ENCODE assay signal across 15 mouse cellular contexts in the genomic region with DNA sequence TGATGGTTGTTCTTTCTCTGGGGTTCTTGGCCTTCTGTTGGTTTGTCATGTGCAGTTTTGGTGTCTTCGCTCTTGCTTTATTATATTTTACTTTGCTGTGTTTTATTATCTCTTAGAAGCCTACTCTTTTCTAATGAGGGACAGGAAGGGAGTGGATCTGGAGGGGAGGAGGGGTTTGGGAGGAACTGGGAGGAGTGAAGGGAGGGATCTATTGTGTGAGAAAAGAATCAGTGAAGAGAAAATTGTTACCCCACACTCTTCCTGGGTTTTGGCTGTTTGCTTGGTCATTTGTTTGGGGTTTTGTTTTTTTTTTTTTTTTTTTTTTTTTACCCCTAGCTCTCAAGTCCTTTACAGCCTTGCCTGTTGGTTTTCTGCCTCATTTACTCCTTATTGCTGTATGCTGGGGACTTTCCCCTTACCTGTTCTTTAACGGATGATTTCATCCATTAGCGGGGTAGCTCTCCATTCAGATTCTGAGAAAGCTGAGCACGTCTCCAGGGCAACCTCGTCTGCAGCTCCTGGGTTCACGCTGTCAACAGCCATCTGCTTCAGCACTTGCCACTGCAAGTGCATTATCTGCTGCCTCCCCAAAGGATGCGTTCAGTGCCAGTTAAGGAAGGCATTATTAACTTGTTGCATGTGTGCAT. TPM values are rescaled to one million over a fixed set of nuclear protein-coding genes. Genes with fewer than 3 reads are reported as not detected.
DNase-seq lines count a peak whose midpoint lies in the region; ATAC-seq lines count a peak whose summit lies in the region.
"Had no signal": no experiment of that assay in that cellular context is flagged by ENCODE, and none has a peak within 500 bp of the region (broad histone marks: within the 10 kb centered on the region; RNA-seq: fewer than 3 reads in every experiment).

No protein-coding gene starts in this region.

- no peak overlapping the region for H3K4me2 ChIP-seq in kidney, embryonic 15.5 days
- peak overlapping the region; percentile 29 for H3K4me2 ChIP-seq in forebrain, embryonic 13.5 days

- peak; percentile 81 for ATAC-seq in kidney, embryonic 15.5 days (replicated peaks; ENCODE audit: low FRiP score)
- ATAC-seq in forebrain, embryonic 13.5 days = peak; percentile 91
- no peak for ATAC-seq in erythroid progenitor cell, adult 5-6 weeks (replicated peaks; ENCODE audit: low FRiP score, poor library complexity, severe bottlenecking)

- no peaks in the 10 kb centered on the region for H3K27me3 ChIP-seq in kidney, embryonic 15.5 days
- no peaks in the 10 kb centered on the region for H3K27me3 ChIP-seq in forebrain, embryonic 13.5 days
- H3K27me3 ChIP-seq in midbrain, embryonic 10.5 days (ENCODE audit: low read depth, poor library complexity, severe bottlenecking) = no peaks in the 10 kb centered on the region
- H3K27me3 ChIP-seq: megakaryocyte, embryonic 14.5 days had no signal

- no peaks in the 10 kb centered on the region for H3K9me3 ChIP-seq in kidney, embryonic 15.5 days (replicated peaks)
- no peaks in the 10 kb centered on the region for H3K9me3 ChIP-seq in forebrain, embryonic 13.5 days (replicated peaks)
- H3K9me3 ChIP-seq in midbrain, embryonic 10.5 days (replicated peaks) = no peaks in the 10 kb centered on the region
- H3K9me3 ChIP-seq: megakaryocyte, embryonic 14.5 days had no signal

- peaks cover 12% of the 10 kb centered on the region for H3K4me1 ChIP-seq in kidney, embryonic 15.5 days
- H3K4me1 ChIP-seq in forebrain, embryonic 13.5 days = peaks cover 22% of the 10 kb centered on the region
- peaks cover 18% of the 10 kb centered on the region for H3K4me1 ChIP-seq in midbrain, embryonic 10.5 days

- no peak overlapping the region for H3K4me3 ChIP-seq in kidney, embryonic 15.5 days (replicated peaks)
- H3K4me3 ChIP-seq in forebrain, embryonic 13.5 days = no peak overlapping the region
- H3K4me3 ChIP-seq in midbrain, embryonic 10.5 days = no peak overlapping the region
- H3K4me3 ChIP-seq: heart, adult 2 months; megakaryocyte, embryonic 14.5 days had no signal

- no peaks in the 10 kb centered on the region for H3K36me3 ChIP-seq in kidney, embryonic 15.5 days
- H3K36me3 ChIP-seq in forebrain, embryonic 13.5 days (ENCODE audit: poor library complexity, severe bottlenecking) = no peaks in the 10 kb centered on the region
- no peaks in the 10 kb centered on the region for H3K36me3 ChIP-seq in midbrain, embryonic 10.5 days

- WGBS in kidney, embryonic 15.5 days = 27% methylated on average over 7 of the region's 7 CpGs
- 12% methylated on average over 7 of the region's 7 CpGs for WGBS in forebrain, embryonic 13.5 days
- 20% methylated on average over 7 of the region's 7 CpGs for WGBS in midbrain, embryonic 10.5 days

- no peak for DNase-seq in kidney, postnatal 10 days
- peak; percentile 37 for DNase-seq in midbrain, embryonic 10.5 days (ENCODE audit: low spot score)
- DNase-seq in retina, embryonic 14.5 days (ENCODE audit: low spot score) = peak; percentile 58
- no peak for DNase-seq in thymus, postnatal 0 days (ENCODE audit: low spot score)
- DNase-seq in layer of hippocampus, postnatal 25 days (ENCODE audit: extremely low spot score in 1 of 2, low spot score in 1 of 2) = no peak
- DNase-seq: adrenal gland, postnatal 10 days; B cell, adult 2 months; cerebellum, adult 9-10 months; heart, adult 2 months; thymus, postnatal 36 days had no signal

- H3K27ac ChIP-seq in kidney, embryonic 15.5 days = no peak overlapping the region
- peak overlapping the region; percentile 60 for H3K27ac ChIP-seq in forebrain, embryonic 13.5 days
- H3K27ac ChIP-seq in midbrain, embryonic 10.5 days (replicated peaks) = no peak overlapping the region
- H3K27ac ChIP-seq: heart, adult 2 months; liver, embryonic 14.5 days had no signal

- H3K9ac ChIP-seq in kidney, embryonic 15.5 days = no peak overlapping the region
- H3K9ac ChIP-seq in forebrain, embryonic 13.5 days = no peak overlapping the region
- H3K9ac ChIP-seq: liver, embryonic 14.5 days had no signal

RNA-seq across cellular contexts. Expression of a gene that starts 49.1 kb away (rescaled TPM):
- 12.6 and 12.9 TPM in 2 replicates for polyA plus RNA-seq in kidney, embryonic 15.5 days (2015; fragmentation: Nextera tagmentation; extraction: Ambion mirVana)
- polyA plus RNA-seq in forebrain, embryonic 13.5 days (2015; fragmentation: Nextera tagmentation; extraction: Ambion mirVana) = 9.8 and 10.4 TPM in 2 replicates
- 12.9 TPM in 2 replicates for polyA plus RNA-seq in midbrain, embryonic 10.5 days (2016; fragmentation: Nextera tagmentation; extraction: Ambion mirVana)
- 10.8 and 20.5 TPM in 2 replicates for total RNA-seq in erythroid progenitor cell, adult 5-6 weeks (2015; ENCODE audit: low replicate concordance)
- 15.2 and 15.8 TPM in 2 replicates for total RNA-seq in erythroid progenitor cell, adult 5-6 weeks (2017; ENCODE audit: low replicate concordance)
- polyA plus RNA-seq in thymus, postnatal 0 days (2015; fragmentation: Nextera tagmentation; extraction: Ambion mirVana) = 14.9 and 17.5 TPM in 2 replicates
- 10 to 100 TPM; 21.1 to 23.8 TPM for total RNA-seq in layer of hippocampus, postnatal 25 days (2021)

Comparison
In these comparisons a context has a peak if more than half of its experiments do, and no peak if none do; other contexts are left out.
1. DNase-seq: peak in midbrain, embryonic 10.5 days (single experiment) and retina, embryonic 14.5 days (single experiment); none in kidney, postnatal 10 days (single experiment), thymus, postnatal 0 days (single experiment) and layer of hippocampus, postnatal 25 days (0 of 2).